Mouse (Mus musculus): ENCODE results near the gene Elovl2. TPM values are rescaled to one million over a fixed set of nuclear protein-coding genes. Genes with fewer than 3 reads are reported as not detected.

The Elovl2 gene
- total and polyA plus RNA-seq, 3 experiments = not detected

GRCm38 (mm10) chr13:41212558-41213322 lies 7.5 kb downstream of the Elovl2 start:
- no peak overlapping the region for H3K4me3 ChIP-seq (ENCODE audit: control insufficient read depth in 1 of 2, insufficient read depth in 1 of 2, low read depth in 2 of 2, low read length in 2 of 2)
- H3K9ac ChIP-seq (ENCODE audit: control insufficient read depth, low read depth, low read length, poor library complexity, severe bottlenecking) = no peak overlapping the region
- H3K4me1 ChIP-seq (ENCODE audit: control insufficient read depth in 1 of 2, insufficient read depth in 2 of 2, low read length in 2 of 2) = no peaks in the 10 kb centered on the region
- H3K9me3 ChIP-seq (replicated peaks; ENCODE audit: insufficient read depth, low read length) = no peaks in the 10 kb centered on the region
- H3K27me3 ChIP-seq (ENCODE audit: control insufficient read depth in 1 of 2, insufficient read depth in 2 of 2, low read length in 2 of 2) = peaks cover 3 to 5% of the 10 kb centered on the region in 2 experiments; a peak in 3 of 4 replicates
- TF ChIP-seq BHLHE40 (IDR thresholded peaks at IDR 0.05; ENCODE audit: borderline replicate concordance, low read depth, low read length) = no peak
- no peak for TF ChIP-seq TBP (IDR thresholded peaks at IDR 0.05; ENCODE audit: low read depth, low read length)
- TF ChIP-seq E2F4 (IDR thresholded peaks at IDR 0.05; ENCODE audit: borderline replicate concordance, low read depth, low read length) = no peak
- no peak for TF ChIP-seq MYC (IDR thresholded peaks at IDR 0.05; ENCODE audit: low read depth, low read length)
- TF ChIP-seq KAT2A (conservative IDR thresholded peaks at IDR 0.05; ENCODE audit: low read depth, low read length) = no peak
- no peak for TF ChIP-seq MEF2A (IDR thresholded peaks at IDR 0.05; ENCODE audit: extremely low read depth, insufficient replicate concordance, low read depth, low read length, poor library complexity, severe bottlenecking)
- TF ChIP-seq GABPA (IDR thresholded peaks at IDR 0.05; ENCODE audit: low read depth, low read length) = no peak
- no peak for TF ChIP-seq MXI1 (IDR thresholded peaks at IDR 0.05; ENCODE audit: low read depth, low read length)
- TF ChIP-seq MAFK (IDR thresholded peaks at IDR 0.05; ENCODE audit: borderline replicate concordance, low read depth, low read length) = no peak
- no peak for TF ChIP-seq TAL1 (IDR thresholded peaks at IDR 0.05; ENCODE audit: low read length)
- no peak for TF ChIP-seq SIN3A (IDR thresholded peaks at IDR 0.05; ENCODE audit: low read length)
- no peak for DNase-seq (ENCODE audit: low read depth, low spot score)
- H3K27ac ChIP-seq (ENCODE audit: control insufficient read depth, low read depth, low read length) = no peak overlapping the region
- H3K36me3 ChIP-seq (ENCODE audit: control insufficient read depth in 1 of 2, insufficient read depth in 2 of 2, low read length in 2 of 2) = no peaks in the 10 kb centered on the region
- no peaks in the 10 kb centered on the region for H3K79me2 ChIP-seq (ENCODE audit: control insufficient read depth, insufficient read depth, low read length, poor library complexity)

- Histone ChIP-seq H3K4me1 (ENCODE audit: control insufficient read depth in 1 of 2, insufficient read depth in 2 of 2, low read length in 2 of 2) (no peaks in the 10 kb centered on the region), H3K79me2 (ENCODE audit: control insufficient read depth, insufficient read depth, low read length, poor library complexity) (no peaks in the 10 kb centered on the region), H3K4me3 (ENCODE audit: control insufficient read depth in 1 of 2, insufficient read depth in 1 of 2, low read depth in 2 of 2, low read length in 2 of 2) (no peak overlapping the region), H3K9me3 (replicated peaks; ENCODE audit: insufficient read depth, low read length) (no peaks in the 10 kb centered on the region), H3K27ac (ENCODE audit: control insufficient read depth, low read depth, low read length) (no peak overlapping the region), H3K9ac (ENCODE audit: control insufficient read depth, low read depth, low read length, poor library complexity, severe bottlenecking) (no peak overlapping the region), H3K36me3 (ENCODE audit: control insufficient read depth in 1 of 2, insufficient read depth in 2 of 2, low read length in 2 of 2) (no peaks in the 10 kb centered on the region), H3K27me3 (ENCODE audit: control insufficient read depth in 1 of 2, insufficient read depth in 2 of 2, low read length in 2 of 2) (peaks cover 3 to 5% of the 10 kb centered on the region in 2 experiments; a peak in 3 of 4 replicates)
- no peak for DNase-seq (ENCODE audit: low read depth, low spot score)
- TF ChIP-seq MYC (IDR thresholded peaks at IDR 0.05; ENCODE audit: low read depth, low read length) (no peak), SMC3 (IDR thresholded peaks at IDR 0.05; ENCODE audit: low read depth, low read length) (no peak), USF2 (IDR thresholded peaks at IDR 0.05; ENCODE audit: borderline replicate concordance in 1 of 2, insufficient read depth in 1 of 2, low read depth in 1 of 2, low read length in 2 of 2) (no peak)
Measured at GRCm38 (mm10) chr13:41211276-41211675, 8.9 kb downstream of the Elovl2 start.
